Mouse (Mus musculus): ENCODE data around the gene Dip2c. TPM values are rescaled to one million over a fixed set of nuclear protein-coding genes. Genes with fewer than 3 reads are reported as not detected.

Gene Dip2c
- total and polyA plus RNA-seq, 3 experiments = 0.04 to 0.14 (median 0.08) TPM

- Histone ChIP-seq H3K79me2 (replicated peaks; ENCODE audit: control insufficient read depth, extremely low read depth, insufficient read depth, poor library complexity, severe bottlenecking) (no peaks in the 10 kb centered on the region), H3K4me3 (replicated peaks in 1 of 3; ENCODE audit: low read depth in 2 of 3, low read length in 2 of 3, poor library complexity in 1 of 3) (no peak overlapping the region), H3K27me3 (replicated peaks) (no peaks in the 10 kb centered on the region), H3K9ac (ENCODE audit: insufficient read depth, low read depth) (no peak overlapping the region), H3K27ac (ENCODE audit: insufficient read depth, low read depth) (no peak overlapping the region), H3K9me3 (replicated peaks; ENCODE audit: low read length) (no peaks in the 10 kb centered on the region), H3K4me2 (ENCODE audit: insufficient read depth, low read depth, poor library complexity, severe bottlenecking) (no peak overlapping the region), H3K36me3 (replicated peaks in 1 of 2; ENCODE audit: control insufficient read depth in 1 of 2, insufficient read depth in 1 of 2, low read length in 1 of 2) (no peaks in the 10 kb centered on the region), H3K4me1 (ENCODE audit: control insufficient read depth in 1 of 2, insufficient read depth in 2 of 2) (no peaks in the 10 kb centered on the region)
- in situ Hi-C loops (cut with MboI; ENCODE audit: low pct_ligation_motif_present, low pct_unique_long_range_greater_than_20kb, low sequenced_read_pairs) (no loop called here), dilution Hi-C loops (cut with MboI; ENCODE audit: extremely low pct_ligation_motif_present, extremely low pct_unique_long_range_greater_than_20kb, low sequenced_read_pairs) (no loop called here)
- no peak for TF ChIP-seq UBTF (IDR thresholded peaks at IDR 0.05; ENCODE audit: low read depth, low read length)
- TF ChIP-seq RCOR1 (conservative IDR thresholded peaks at IDR 0.05; ENCODE audit: low read depth, low read length) = no peak
- TF ChIP-seq ELF1 (IDR thresholded peaks at IDR 0.05; ENCODE audit: low read depth, low read length) = no peak
- TF ChIP-seq ZC3H11A (IDR thresholded peaks at IDR 0.05; ENCODE audit: low read depth, low read length) = no peak
- no peak for TF ChIP-seq PAX5 (IDR thresholded peaks at IDR 0.05; ENCODE audit: low read length)
- TF ChIP-seq IRF4 (IDR thresholded peaks at IDR 0.05; ENCODE audit: low read depth, low read length) = no peak
- no peak for TF ChIP-seq MYC (IDR thresholded peaks at IDR 0.05; ENCODE audit: low read depth, low read length)
- DNase-seq (ENCODE audit: extremely low read depth) = no peak
These were observed 79.0 kb downstream of the Dip2c start for GRCm38 (mm10) chr13:9355331-9355730.

GRCm38 (mm10) chr13:9361457-9361856 lies 85.1 kb downstream of the Dip2c start:
- DNase-seq (ENCODE audit: extremely low read depth) = no peak
- no peak overlapping the region for H3K4me3 ChIP-seq (replicated peaks in 1 of 3; ENCODE audit: low read depth in 2 of 3, low read length in 2 of 3, poor library complexity in 1 of 3)
- no peaks in the 10 kb centered on the region for H3K9me3 ChIP-seq (replicated peaks; ENCODE audit: low read length)
- no peak overlapping the region for H3K4me2 ChIP-seq (ENCODE audit: insufficient read depth, low read depth, poor library complexity, severe bottlenecking)
- no peaks in the 10 kb centered on the region for H3K36me3 ChIP-seq (replicated peaks in 1 of 2; ENCODE audit: control insufficient read depth in 1 of 2, insufficient read depth in 1 of 2, low read length in 1 of 2)
- no peak overlapping the region for H3K9ac ChIP-seq (ENCODE audit: insufficient read depth, low read depth)
- no peak overlapping the region for H3K27ac ChIP-seq (ENCODE audit: insufficient read depth, low read depth)
- TF ChIP-seq BHLHE40 (IDR thresholded peaks at IDR 0.05; ENCODE audit: low read depth, low read length) = no peak
- no peak for TF ChIP-seq RCOR1 (conservative IDR thresholded peaks at IDR 0.05; ENCODE audit: low read depth, low read length)
- TF ChIP-seq MXI1 (IDR thresholded peaks at IDR 0.05; ENCODE audit: low read depth, low read length) = no peak
- TF ChIP-seq USF2 (conservative IDR thresholded peaks at IDR 0.05; ENCODE audit: low read depth, low read length) = no peak
- TF ChIP-seq ZNF384 (IDR thresholded peaks at IDR 0.05; ENCODE audit: low read depth, low read length) = no peak
- no peak for TF ChIP-seq MEF2A (IDR thresholded peaks at IDR 0.05; ENCODE audit: borderline replicate concordance, low read depth, low read length)
- TF ChIP-seq SIN3A (IDR thresholded peaks at IDR 0.05; ENCODE audit: low read length) = no peak
- no peak for TF ChIP-seq USF1 (IDR thresholded peaks at IDR 0.05; ENCODE audit: low read depth, low read length)
- no peak for TF ChIP-seq HCFC1 (IDR thresholded peaks at IDR 0.05; ENCODE audit: low read depth, low read length)
- no peak for TF ChIP-seq MAFK (IDR thresholded peaks at IDR 0.05; ENCODE audit: insufficient replicate concordance, low read length)
- no peak for TF ChIP-seq PAX5 (IDR thresholded peaks at IDR 0.05; ENCODE audit: low read length)
- no peak for TF ChIP-seq EP300 (IDR thresholded peaks at IDR 0.05; ENCODE audit: low read length)
- no peak for TF ChIP-seq POLR2A (IDR thresholded peaks at IDR 0.05; ENCODE audit: low read depth, low read length)
- in situ Hi-C loops (cut with MboI; ENCODE audit: low pct_ligation_motif_present, low pct_unique_long_range_greater_than_20kb, low sequenced_read_pairs) (no loop called here), dilution Hi-C loops (cut with MboI; ENCODE audit: extremely low pct_ligation_motif_present, extremely low pct_unique_long_range_greater_than_20kb, low sequenced_read_pairs) (no loop called here)
- no peaks in the 10 kb centered on the region for H3K79me2 ChIP-seq (replicated peaks; ENCODE audit: control insufficient read depth, extremely low read depth, insufficient read depth, poor library complexity, severe bottlenecking)
- no peaks in the 10 kb centered on the region for H3K27me3 ChIP-seq (replicated peaks)
- H3K4me1 ChIP-seq (ENCODE audit: control insufficient read depth in 1 of 2, insufficient read depth in 2 of 2) = no peaks in the 10 kb centered on the region
